Mouse (Mus musculus) liver, embryonic 14.5 days (tissue): ENCODE results near the gene Tpsb2. TPM values are rescaled to one million over a fixed set of nuclear protein-coding genes. Genes with fewer than 3 reads are reported as not detected.

ENCODE experiments used
- ATAC-seq: fragments of 200-750 bp; cut with Nextera tagmentation; 2 replicates; pipeline ENCODE4 v1.8.0; 2017; ENCODE audit warnings: moderate number of reproducible peaks, mild to moderate bottlenecking, moderate library complexity; ENCODE audit not compliant: insufficient read depth
- DNase-seq, 3 experiments: peaks; one replicate each; pipeline ENCODE4 v3.0.0-alpha.2; 2012 to 2013; ENCODE audit warnings: low read depth in 3 of 3, low spot score in 3 of 3
- H3K27ac ChIP-seq: fragments of 300-500 bp; sonication (generic); 2 replicates; pipeline ENCODE4 v1.5.1; 2014; ENCODE audit warnings: moderate library complexity, mild to moderate bottlenecking, control low read depth, inconsistent platforms
- H3K27me3 ChIP-seq: fragments of 300-500 bp; sonication (generic); 2 replicates; pipeline ENCODE4 v1.6.1; 2014; ENCODE audit warnings: mild to moderate bottlenecking, low read length, moderate library complexity; ENCODE audit not compliant: control insufficient read depth, insufficient read depth
- H3K36me3 ChIP-seq: fragments of 300-500 bp; sonication (generic); replicated peaks from 2 replicates; pipeline ENCODE4 v1.6.1; 2014; ENCODE audit warnings: low read depth; ENCODE audit not compliant: control insufficient read depth, insufficient read depth
- H3K4me1 ChIP-seq, 2 experiments: fragments of 200-500 bp in 1 of 2; fragments of 300-500 bp in 1 of 2; sonication (generic) in 1 of 2; replicated peaks; 2 replicates each; pipeline ENCODE4 v1.6.1; 2012 to 2014; ENCODE audit warnings: antibody characterized with exemption in 1 of 2, inconsistent platforms in 1 of 2, low read length in 1 of 2; ENCODE audit not compliant: control insufficient read depth in 2 of 2, insufficient read depth in 2 of 2
- H3K4me2 ChIP-seq: fragments of 300-500 bp; sonication (generic); 2 replicates; pipeline ENCODE4 v1.6.1; 2014; ENCODE audit warnings: low read depth, mild to moderate bottlenecking, control low read depth, moderate library complexity
- H3K4me3 ChIP-seq, 2 experiments: fragments of 200-500 bp in 1 of 2; fragments of 300-500 bp in 1 of 2; sonication (generic) in 1 of 2; 2 replicates each; pipeline ENCODE4 v1.5.1; 2012 to 2014; ENCODE audit warnings: low read depth in 2 of 2, low read length in 2 of 2, mild to moderate bottlenecking in 2 of 2, control low read depth in 1 of 2, inconsistent platforms in 1 of 2, moderate library complexity in 1 of 2; ENCODE audit not compliant: insufficient read depth in 1 of 2
- H3K9ac ChIP-seq: fragments of 300-500 bp; sonication (generic); replicated peaks from 2 replicates; pipeline ENCODE4 v1.6.1; 2014; ENCODE audit warnings: mild to moderate bottlenecking, control low read depth, moderate library complexity
- H3K9me3 ChIP-seq: fragments of 300-500 bp; sonication (generic); 2 replicates; pipeline ENCODE4 v1.6.1; 2016; ENCODE audit warnings: low read length, mixed read lengths; ENCODE audit not compliant: control insufficient read depth
- CTCF ChIP-seq: IDR thresholded peaks from 2 replicates; pipeline ENCODE4 v1.5.1; 2016; ENCODE audit warnings: antibody characterized with exemption, low read depth, control low read depth
- EP300 ChIP-seq: IDR thresholded peaks from 2 replicates; pipeline ENCODE4 v1.6.1; 2016; ENCODE audit warnings: antibody characterized with exemption, low read depth
- WGBS: fragments of 180-500 bp; shearing (Covaris S2); extraction: QIAGEN DNeasy Blood & Tissue Kit; methylation state at CpG from one replicate; pipeline ENCODE4 v1.1.7; 2014; ENCODE audit not compliant: insufficient replicate concordance; 5-methylcytosine and 5-hydroxymethylcytosine counted together
- polyA plus RNA-seq, 2 experiments: library from polyadenylated mRNA; depleted of rRNA in 1 of 2; stranded (reverse) in 1 of 2; unstranded in 1 of 2; fragments of >200 nt; fragmentation: Nextera tagmentation in 1 of 2; extraction: Ambion mirVana in 1 of 2; gene quantifications; 2 replicates each; pipeline versions ENCODE4 v1.2.1 to v1.2.3; 2012 to 2014

The Tpsb2 gene
- polyA plus RNA-seq, 2 experiments = 0.11 to 0.44 TPM

GRCm38 (mm10) chr17:25361291-25361690, 4.8 kb upstream of the Tpsb2 start:
- Histone ChIP-seq H3K27ac (no peak overlapping the region), H3K4me2 (no peak overlapping the region), H3K4me1 (no peaks in the 10 kb centered on the region), H3K9me3 (no peaks in the 10 kb centered on the region), H3K4me3 (no peak overlapping the region), H3K36me3 (no peaks in the 10 kb centered on the region), H3K9ac (no peak overlapping the region), H3K27me3 (no peaks in the 10 kb centered on the region)
- DNase-seq (no peak), ATAC-seq (no peak)
- no peak for TF ChIP-seq EP300
- TF ChIP-seq CTCF = no peak
- 33% methylated on average over 2 of the region's 2 CpGs for WGBS

- peak in 1 of 3 experiments; percentile 6 for DNase-seq
- H3K4me1 ChIP-seq = no peaks in the 10 kb centered on the region
- H3K36me3 ChIP-seq = no peaks in the 10 kb centered on the region
- H3K9me3 ChIP-seq = no peaks in the 10 kb centered on the region
- H3K4me3 ChIP-seq = no peak overlapping the region
- ATAC-seq = no peak
- H3K27me3 ChIP-seq = no peaks in the 10 kb centered on the region
- no peak overlapping the region for H3K9ac ChIP-seq
- 0% methylated on average over 1 of the region's 1 CpGs for whole genome bisulfite sequencing
- TF ChIP-seq EP300 (no peak), CTCF (peak; percentile 86)
- H3K4me2 ChIP-seq = no peak overlapping the region
- H3K27ac ChIP-seq = no peak overlapping the region
Measured at GRCm38 (mm10) chr17:25363726-25364125, 2.4 kb upstream of the Tpsb2 start.

GRCm38 (mm10) chr17:25368973-25369372, 2.9 kb downstream of the Tpsb2 start, which contains the start of gene Tpsg1:
TSS of gene Tpsg1 (plus strand) at chr17:25369273.
- 49% methylated on average over 3 of the region's 3 CpGs for WGBS
- ATAC-seq (no peak), DNase-seq (no peak)
- Histone ChIP-seq H3K4me1 (no peaks in the 10 kb centered on the region), H3K27ac (no peak within 1 kb of the TSS), H3K4me3 (no peak within 1 kb of the TSS), H3K9me3 (no peaks in the 10 kb centered on the region), H3K4me2 (no peak within 1 kb of the TSS), H3K36me3 (no peaks in the 10 kb centered on the region), H3K9ac (no peak within 1 kb of the TSS), H3K27me3 (no peaks in the 10 kb centered on the region; the same call in 1 of the 2 replicates)
- TF ChIP-seq EP300 (no peak), CTCF (no peak)

- ATAC-seq = 0 out of 2 replicates have a peak, but pooled peaks have one; percentile 23
- H3K9me3 ChIP-seq = no peaks in the 10 kb centered on the region
- no peaks in the 10 kb centered on the region for H3K4me1 ChIP-seq
- H3K36me3 ChIP-seq = no peaks in the 10 kb centered on the region
- 55% methylated on average over 8 of the region's 8 CpGs for WGBS
- no peaks in the 10 kb centered on the region; the same call in 1 of the 2 replicates for H3K27me3 ChIP-seq
- TF ChIP-seq CTCF (no peak), EP300 (no peak)
- H3K27ac ChIP-seq = no peak overlapping the region
- no peak for DNase-seq
- H3K4me3 ChIP-seq = no peak overlapping the region
- H3K9ac ChIP-seq = no peak overlapping the region
- H3K4me2 ChIP-seq = no peak overlapping the region
Measured at GRCm38 (mm10) chr17:25372491-25372890, 6.4 kb downstream of the Tpsb2 start.

GRCm38 (mm10) chr17:25374011-25374410, 7.9 kb downstream of the Tpsb2 start:
- TF ChIP-seq CTCF = peak; percentile 34
- TF ChIP-seq EP300 = no peak
- ATAC-seq (no peak), DNase-seq (no peak)
- Histone ChIP-seq H3K4me2 (no peak overlapping the region), H3K4me1 (no peaks in the 10 kb centered on the region), H3K27me3 (no peaks in the 10 kb centered on the region; the same call in 1 of the 2 replicates), H3K36me3 (no peaks in the 10 kb centered on the region), H3K27ac (no peak overlapping the region), H3K9ac (no peak overlapping the region), H3K4me3 (no peak overlapping the region), H3K9me3 (no peaks in the 10 kb centered on the region; the same call in none of the 2 replicates)
- WGBS = 42% methylated on average over 9 of the region's 9 CpGs
